Mouse (Mus musculus): ENCODE measurements around the gene Gpr183. TPM values are rescaled to one million over a fixed set of nuclear protein-coding genes. Genes with fewer than 3 reads are reported as not detected.

The Gpr183 gene
- polyA plus RNA-seq, 1 experiment, result not detected

- TF ChIP-seq POLR2A (IDR thresholded peaks at IDR 0.05; ENCODE audit: insufficient read depth, low read length) (no peak), CTCF (IDR thresholded peaks at IDR 0.05; ENCODE audit: low read depth, low read length) (no peak), EP300 (IDR thresholded peaks at IDR 0.05; ENCODE audit: insufficient read depth, low read depth, low read length) (no peak)
- Histone ChIP-seq H3K4me3 (ENCODE audit: low read depth, low read length) (no peak overlapping the region), H3K9ac (ENCODE audit: low read depth, poor library complexity, severe bottlenecking) (no peak overlapping the region), H3K27me3 (ENCODE audit: control insufficient read depth, insufficient read depth, low read length, poor library complexity, severe bottlenecking) (no peaks in the 10 kb centered on the region), H3K9me3 (replicated peaks; ENCODE audit: control insufficient read depth, insufficient read depth, low read length, poor library complexity, severe bottlenecking) (no peaks in the 10 kb centered on the region), H3K4me1 (ENCODE audit: control insufficient read depth, insufficient read depth, low read length) (no peaks in the 10 kb centered on the region), H3K36me3 (ENCODE audit: control insufficient read depth, insufficient read depth, low read length, poor library complexity, severe bottlenecking) (no peaks in the 10 kb centered on the region), H3K27ac (ENCODE audit: insufficient read depth, low read length) (no peak overlapping the region)
Measured at GRCm38 (mm10) chr14:121958041-121958750, 6.8 kb downstream of the Gpr183 start.

GRCm38 (mm10) chr14:121957176-121957871 lies 7.7 kb downstream of the Gpr183 start:
- Histone ChIP-seq H3K4me1 (ENCODE audit: control insufficient read depth, insufficient read depth, low read length) (no peaks in the 10 kb centered on the region), H3K9ac (ENCODE audit: low read depth, poor library complexity, severe bottlenecking) (no peak overlapping the region), H3K9me3 (replicated peaks; ENCODE audit: control insufficient read depth, insufficient read depth, low read length, poor library complexity, severe bottlenecking) (no peaks in the 10 kb centered on the region), H3K27ac (ENCODE audit: insufficient read depth, low read length) (no peak overlapping the region), H3K36me3 (ENCODE audit: control insufficient read depth, insufficient read depth, low read length, poor library complexity, severe bottlenecking) (no peaks in the 10 kb centered on the region), H3K4me3 (ENCODE audit: low read depth, low read length) (no peak overlapping the region), H3K27me3 (ENCODE audit: control insufficient read depth, insufficient read depth, low read length, poor library complexity, severe bottlenecking) (no peaks in the 10 kb centered on the region)
- no peak for TF ChIP-seq EP300 (IDR thresholded peaks at IDR 0.05; ENCODE audit: insufficient read depth, low read depth, low read length)
- TF ChIP-seq CTCF (IDR thresholded peaks at IDR 0.05; ENCODE audit: low read depth, low read length), result no peak
- no peak for TF ChIP-seq POLR2A (IDR thresholded peaks at IDR 0.05; ENCODE audit: insufficient read depth, low read length)

- Histone ChIP-seq H3K9ac (ENCODE audit: low read depth, poor library complexity, severe bottlenecking) (no peak overlapping the region), H3K4me1 (ENCODE audit: control insufficient read depth, insufficient read depth, low read length) (no peaks in the 10 kb centered on the region), H3K27ac (ENCODE audit: insufficient read depth, low read length) (no peak overlapping the region), H3K4me3 (ENCODE audit: low read depth, low read length) (no peak overlapping the region), H3K36me3 (ENCODE audit: control insufficient read depth, insufficient read depth, low read length, poor library complexity, severe bottlenecking) (no peaks in the 10 kb centered on the region), H3K27me3 (ENCODE audit: control insufficient read depth, insufficient read depth, low read length, poor library complexity, severe bottlenecking) (no peaks in the 10 kb centered on the region), H3K9me3 (replicated peaks; ENCODE audit: control insufficient read depth, insufficient read depth, low read length, poor library complexity, severe bottlenecking) (no peaks in the 10 kb centered on the region)
- no peak for TF ChIP-seq POLR2A (IDR thresholded peaks at IDR 0.05; ENCODE audit: insufficient read depth, low read length)
- TF ChIP-seq EP300 (IDR thresholded peaks at IDR 0.05; ENCODE audit: insufficient read depth, low read depth, low read length), result no peak
- TF ChIP-seq CTCF (IDR thresholded peaks at IDR 0.05; ENCODE audit: low read depth, low read length), result no peak
Measured at GRCm38 (mm10) chr14:121956291-121956690, 8.7 kb downstream of the Gpr183 start.

- Histone ChIP-seq H3K4me3 (ENCODE audit: low read depth, low read length) (no peak overlapping the region), H3K36me3 (ENCODE audit: control insufficient read depth, insufficient read depth, low read length, poor library complexity, severe bottlenecking) (no peaks in the 10 kb centered on the region), H3K27me3 (ENCODE audit: control insufficient read depth, insufficient read depth, low read length, poor library complexity, severe bottlenecking) (no peaks in the 10 kb centered on the region), H3K9ac (ENCODE audit: low read depth, poor library complexity, severe bottlenecking) (no peak overlapping the region), H3K27ac (ENCODE audit: insufficient read depth, low read length) (no peak overlapping the region), H3K9me3 (replicated peaks; ENCODE audit: control insufficient read depth, insufficient read depth, low read length, poor library complexity, severe bottlenecking) (no peaks in the 10 kb centered on the region), H3K4me1 (ENCODE audit: control insufficient read depth, insufficient read depth, low read length) (no peaks in the 10 kb centered on the region)
- TF ChIP-seq EP300 (IDR thresholded peaks at IDR 0.05; ENCODE audit: insufficient read depth, low read depth, low read length) (no peak), CTCF (IDR thresholded peaks at IDR 0.05; ENCODE audit: low read depth, low read length) (no peak), POLR2A (IDR thresholded peaks at IDR 0.05; ENCODE audit: insufficient read depth, low read length) (no peak)
Measured at GRCm38 (mm10) chr14:121955176-121955795, 9.7 kb downstream of the Gpr183 start.

GRCm38 (mm10) chr14:121954608-121955007 lies 10.4 kb downstream of the Gpr183 start:
- no peaks in the 10 kb centered on the region for H3K27me3 ChIP-seq (ENCODE audit: control insufficient read depth, insufficient read depth, low read length, poor library complexity, severe bottlenecking)
- H3K27ac ChIP-seq (ENCODE audit: insufficient read depth, low read length), result no peak overlapping the region
- H3K4me3 ChIP-seq (ENCODE audit: low read depth, low read length), result no peak overlapping the region
- TF ChIP-seq CTCF (IDR thresholded peaks at IDR 0.05; ENCODE audit: low read depth, low read length) (no peak), POLR2A (IDR thresholded peaks at IDR 0.05; ENCODE audit: insufficient read depth, low read length) (no peak), EP300 (IDR thresholded peaks at IDR 0.05; ENCODE audit: insufficient read depth, low read depth, low read length) (no peak)
- H3K36me3 ChIP-seq (ENCODE audit: control insufficient read depth, insufficient read depth, low read length, poor library complexity, severe bottlenecking), result no peaks in the 10 kb centered on the region
- no peaks in the 10 kb centered on the region for H3K4me1 ChIP-seq (ENCODE audit: control insufficient read depth, insufficient read depth, low read length)
- H3K9me3 ChIP-seq (replicated peaks; ENCODE audit: control insufficient read depth, insufficient read depth, low read length, poor library complexity, severe bottlenecking), result no peaks in the 10 kb centered on the region
- H3K9ac ChIP-seq (ENCODE audit: low read depth, poor library complexity, severe bottlenecking), result no peak overlapping the region

- Histone ChIP-seq H3K9me3 (replicated peaks; ENCODE audit: control insufficient read depth, insufficient read depth, low read length, poor library complexity, severe bottlenecking) (no peaks in the 10 kb centered on the region), H3K27ac (ENCODE audit: insufficient read depth, low read length) (no peak overlapping the region), H3K36me3 (ENCODE audit: control insufficient read depth, insufficient read depth, low read length, poor library complexity, severe bottlenecking) (no peaks in the 10 kb centered on the region), H3K4me1 (ENCODE audit: control insufficient read depth, insufficient read depth, low read length) (no peaks in the 10 kb centered on the region), H3K27me3 (ENCODE audit: control insufficient read depth, insufficient read depth, low read length, poor library complexity, severe bottlenecking) (no peaks in the 10 kb centered on the region), H3K9ac (ENCODE audit: low read depth, poor library complexity, severe bottlenecking) (no peak overlapping the region), H3K4me3 (ENCODE audit: low read depth, low read length) (no peak overlapping the region)
- TF ChIP-seq EP300 (IDR thresholded peaks at IDR 0.05; ENCODE audit: insufficient read depth, low read depth, low read length) (no peak), CTCF (IDR thresholded peaks at IDR 0.05; ENCODE audit: low read depth, low read length) (no peak), POLR2A (IDR thresholded peaks at IDR 0.05; ENCODE audit: insufficient read depth, low read length) (no peak)
Measured at GRCm38 (mm10) chr14:121954129-121954528, 10.9 kb downstream of the Gpr183 start.
